12 mouse cellular contexts compared by ENCODE assay signal in genomic region chr11:72226020-72226791, GRCm38 (mm10). TPM values are rescaled to one million over a fixed set of nuclear protein-coding genes. Genes with fewer than 3 reads are reported as not detected.
DNase-seq lines count a peak whose midpoint lies in the region; ATAC-seq and TF ChIP-seq lines count a peak whose summit lies in the region.
"Had no signal": no experiment of that assay in that cellular context is flagged by ENCODE, and none has a peak within 500 bp of the region (broad histone marks: within the 10 kb centered on the region; RNA-seq: fewer than 3 reads in every experiment).

No protein-coding gene starts in this region.

- 36% methylated on average over 10 of the region's 10 CpGs for WGBS in midbrain, embryonic 14.5 days
- 44% methylated on average over 10 of the region's 10 CpGs for whole genome bisulfite sequencing in midbrain, embryonic 16.5 days
- WGBS in cerebellum, adult 2 months: 31% methylated on average over 10 of the region's 10 CpGs
- 23% methylated on average over 10 of the region's 10 CpGs for WGBS in hindbrain, postnatal 0 days

- H3K36me3 ChIP-seq in midbrain, embryonic 14.5 days (ENCODE audit: control insufficient read depth, insufficient read depth, low read length): no peaks in the 10 kb centered on the region
- H3K36me3 ChIP-seq in midbrain, embryonic 16.5 days (ENCODE audit: control insufficient read depth, insufficient read depth, low read length): no peaks in the 10 kb centered on the region
- H3K36me3 ChIP-seq in hindbrain, postnatal 0 days (ENCODE audit: insufficient read depth, low read length): no peaks in the 10 kb centered on the region
- H3K36me3 ChIP-seq: limb, embryonic 12.5 days had no signal

- H3K9ac ChIP-seq in midbrain, embryonic 14.5 days (replicated peaks; ENCODE audit: low read length): no peak overlapping the region
- H3K9ac ChIP-seq in midbrain, embryonic 16.5 days (ENCODE audit: low read depth, low read length): no peak overlapping the region
- H3K9ac ChIP-seq in hindbrain, postnatal 0 days (replicated peaks; ENCODE audit: low read length): no peak overlapping the region
- H3K9ac ChIP-seq: limb, embryonic 12.5 days had no signal

- H3K27ac ChIP-seq in midbrain, embryonic 14.5 days (replicated peaks; ENCODE audit: low read depth, low read length): no peak overlapping the region
- no peak overlapping the region for H3K27ac ChIP-seq in midbrain, embryonic 16.5 days (ENCODE audit: low read length)
- no peak overlapping the region for H3K27ac ChIP-seq in cerebellum, adult 2 months (ENCODE audit: insufficient read depth, low read length)
- H3K27ac ChIP-seq in hindbrain, postnatal 0 days: peak overlapping the region; percentile 70
- H3K27ac ChIP-seq: limb, embryonic 12.5 days had no signal

- DNase-seq in frontal cortex, postnatal 25 days (ENCODE audit: low spot score in 2 of 2): no peak
- peak; percentile 49 for DNase-seq in midbrain, embryonic 14.5 days
- DNase-seq in cerebellum, adult 2 months: peak; percentile 60 to 76
- peak; percentile 88 for DNase-seq in hindbrain, postnatal 0 days (ENCODE audit: low spot score)
- DNase-seq in spleen, postnatal 36 days (ENCODE audit: low spot score in 2 of 2): no peak
- DNase-seq: gastrocnemius, postnatal 14 days; thymus, postnatal 14 days had no signal

- no peak overlapping the region for H3K4me2 ChIP-seq in midbrain, embryonic 14.5 days (ENCODE audit: low read length)
- no peak overlapping the region for H3K4me2 ChIP-seq in midbrain, embryonic 16.5 days (ENCODE audit: low read length)
- no peak overlapping the region for H3K4me2 ChIP-seq in hindbrain, postnatal 0 days (ENCODE audit: low read depth, low read length)
- H3K4me2 ChIP-seq: limb, embryonic 12.5 days had no signal

- TF ChIP-seq CTCF in cerebellum, adult 2 months (IDR thresholded peaks at IDR 0.05; ENCODE audit: borderline replicate concordance, insufficient read depth, low read depth, low read length): no peak
- TF ChIP-seq CTCF in hindbrain, postnatal 0 days (IDR thresholded peaks at IDR 0.05; ENCODE audit: low read depth): no peak

- no peaks in the 10 kb centered on the region for H3K9me3 ChIP-seq in midbrain, embryonic 14.5 days (ENCODE audit: control insufficient read depth, low read length)
- H3K9me3 ChIP-seq in midbrain, embryonic 16.5 days (replicated peaks; ENCODE audit: control insufficient read depth, low read length, poor library complexity, severe bottlenecking): no peaks in the 10 kb centered on the region
- no peaks in the 10 kb centered on the region for H3K9me3 ChIP-seq in hindbrain, postnatal 0 days (ENCODE audit: low read length)
- H3K9me3 ChIP-seq: limb, embryonic 12.5 days had no signal

- ATAC-seq in frontal cortex, adult (ENCODE audit: low TSS enrichment): peak; percentile 50; the same call in 1 of the 2 replicates
- ATAC-seq in midbrain, embryonic 14.5 days (ENCODE audit: low FRiP score, low TSS enrichment): no peak
- no peak for ATAC-seq in midbrain, embryonic 16.5 days
- peak; percentile 79 for ATAC-seq in hindbrain, postnatal 0 days
- ATAC-seq in megakaryocyte progenitor cell, adult 5-6 weeks (replicated peaks; ENCODE audit: poor library complexity): no peak

- TF ChIP-seq POLR2A in cerebellum, adult 2 months (IDR thresholded peaks at IDR 0.05; ENCODE audit: borderline replicate concordance, insufficient read depth, low read length): no peak

- no peaks in the 10 kb centered on the region for H3K27me3 ChIP-seq in midbrain, embryonic 14.5 days (ENCODE audit: control insufficient read depth, insufficient read depth, low read length)
- no peaks in the 10 kb centered on the region for H3K27me3 ChIP-seq in midbrain, embryonic 16.5 days (ENCODE audit: control insufficient read depth, insufficient read depth, low read depth, low read length)
- no peaks in the 10 kb centered on the region for H3K27me3 ChIP-seq in cerebellum, adult 2 months (ENCODE audit: control insufficient read depth, insufficient read depth, low read length)
- no peaks in the 10 kb centered on the region for H3K27me3 ChIP-seq in hindbrain, postnatal 0 days (ENCODE audit: insufficient read depth, low read length)
- H3K27me3 ChIP-seq: limb, embryonic 12.5 days had no signal

- H3K4me3 ChIP-seq in midbrain, embryonic 14.5 days (replicated peaks; ENCODE audit: low read depth, low read length): no peak overlapping the region
- no peak overlapping the region for H3K4me3 ChIP-seq in midbrain, embryonic 16.5 days (ENCODE audit: low read depth, low read length)
- no peak overlapping the region for H3K4me3 ChIP-seq in cerebellum, adult 2 months (replicated peaks; ENCODE audit: insufficient read depth, low read depth, low read length)
- no peak overlapping the region for H3K4me3 ChIP-seq in hindbrain, postnatal 0 days (ENCODE audit: low read length)
- H3K4me3 ChIP-seq: limb, embryonic 12.5 days had no signal

- no peaks in the 10 kb centered on the region for H3K4me1 ChIP-seq in midbrain, embryonic 14.5 days (ENCODE audit: control insufficient read depth, insufficient read depth, low read length)
- no peaks in the 10 kb centered on the region for H3K4me1 ChIP-seq in midbrain, embryonic 16.5 days (ENCODE audit: control insufficient read depth, insufficient read depth, low read length)
- peaks cover 8% of the 10 kb centered on the region for H3K4me1 ChIP-seq in cerebellum, adult 2 months (ENCODE audit: control insufficient read depth, insufficient read depth, low read length)
- peaks cover 13% of the 10 kb centered on the region for H3K4me1 ChIP-seq in hindbrain, postnatal 0 days (ENCODE audit: insufficient read depth, low read length)
- H3K4me1 ChIP-seq: limb, embryonic 12.5 days had no signal

RNA-seq across cellular contexts. Expression of gene Med31, which starts 10.8 kb away (rescaled TPM):
- 61.1 and 68.5 TPM in 2 replicates for polyA plus RNA-seq in midbrain, embryonic 14.5 days (2014; fragmentation: Nextera tagmentation; extraction: Ambion mirVana)
- polyA plus RNA-seq in midbrain, embryonic 16.5 days (2015; fragmentation: Nextera tagmentation; extraction: Ambion mirVana): 53.2 and 55.9 TPM in 2 replicates
- 28.5 and 31.7 TPM in 2 replicates for polyA plus RNA-seq in cerebellum, adult 2 months (2012; rRNA removed)
- total RNA-seq in hindbrain, postnatal 0 days (2014; rRNA removed): 11.0 and 20.3 TPM in 2 replicates
- polyA plus RNA-seq in hindbrain, postnatal 0 days (2015; fragmentation: Nextera tagmentation; extraction: Ambion mirVana): 39.5 and 44.5 TPM in 2 replicates
- total RNA-seq in megakaryocyte progenitor cell, adult 5-6 weeks (2015): 15.2 and 16.9 TPM in 2 replicates
- 12.9 and 16.7 TPM in 2 replicates for total RNA-seq in megakaryocyte progenitor cell, adult 5-6 weeks (2017)

RNA-seq across cellular contexts. Expression of gene Txndc17, which starts 18.9 kb away (rescaled TPM):
- 137 and 150 TPM in 2 replicates for polyA plus RNA-seq in midbrain, embryonic 14.5 days (2014; fragmentation: Nextera tagmentation; extraction: Ambion mirVana)
- 137 and 145 TPM in 2 replicates for polyA plus RNA-seq in midbrain, embryonic 16.5 days (2015; fragmentation: Nextera tagmentation; extraction: Ambion mirVana)
- polyA plus RNA-seq in cerebellum, adult 2 months (2012; rRNA removed): 51.4 and 62.2 TPM in 2 replicates
- 46.6 and 51.2 TPM in 2 replicates for total RNA-seq in hindbrain, postnatal 0 days (2014; rRNA removed)
- polyA plus RNA-seq in hindbrain, postnatal 0 days (2015; fragmentation: Nextera tagmentation; extraction: Ambion mirVana): 161 and 162 TPM in 2 replicates
- total RNA-seq in megakaryocyte progenitor cell, adult 5-6 weeks (2015): 123 and 130 TPM in 2 replicates
- total RNA-seq in megakaryocyte progenitor cell, adult 5-6 weeks (2017): 37.1 and 46.5 TPM in 2 replicates

RNA-seq across cellular contexts. Expression of gene 4933427D14Rik, which starts 18.9 kb away (rescaled TPM):
- 16.9 and 22.2 TPM in 2 replicates for polyA plus RNA-seq in midbrain, embryonic 14.5 days (2014; fragmentation: Nextera tagmentation; extraction: Ambion mirVana)
- polyA plus RNA-seq in midbrain, embryonic 16.5 days (2015; fragmentation: Nextera tagmentation; extraction: Ambion mirVana): 18.4 and 26.0 TPM in 2 replicates
- 19.4 and 19.8 TPM in 2 replicates for polyA plus RNA-seq in cerebellum, adult 2 months (2012; rRNA removed)
- 12.0 and 14.4 TPM in 2 replicates for total RNA-seq in hindbrain, postnatal 0 days (2014; rRNA removed)
- 17.0 and 17.2 TPM in 2 replicates for polyA plus RNA-seq in hindbrain, postnatal 0 days (2015; fragmentation: Nextera tagmentation; extraction: Ambion mirVana)
- total RNA-seq in megakaryocyte progenitor cell, adult 5-6 weeks (2015): 7.8 and 11.6 TPM in 2 replicates
- total RNA-seq in megakaryocyte progenitor cell, adult 5-6 weeks (2017): 6.2 and 19.5 TPM in 2 replicates

RNA-seq across cellular contexts. Expression of gene Gm43951, which starts 19.6 kb away (rescaled TPM):
- 0.12 and 0.19 TPM in 2 replicates for polyA plus RNA-seq in midbrain, embryonic 14.5 days (2014; fragmentation: Nextera tagmentation; extraction: Ambion mirVana)
- polyA plus RNA-seq in midbrain, embryonic 16.5 days (2015; fragmentation: Nextera tagmentation; extraction: Ambion mirVana): 1.7 and 1.9 TPM in 2 replicates
- 2.8 and 3.1 TPM in 2 replicates for polyA plus RNA-seq in cerebellum, adult 2 months (2012; rRNA removed)
- total RNA-seq in hindbrain, postnatal 0 days (2014; rRNA removed): 1.7 and 1.8 TPM in 2 replicates
- polyA plus RNA-seq in hindbrain, postnatal 0 days (2015; fragmentation: Nextera tagmentation; extraction: Ambion mirVana): 1.2 and 1.4 TPM in 2 replicates
- total RNA-seq in megakaryocyte progenitor cell, adult 5-6 weeks (2015): 0.10 TPM in 1 of 2 replicates, not detected in the other
- total RNA-seq in megakaryocyte progenitor cell, adult 5-6 weeks (2017): 0.37 and 1.3 TPM in 2 replicates

RNA-seq across cellular contexts. Expression of gene Slc13a5, which starts 40.8 kb away (rescaled TPM):
- 1.0 and 2.0 TPM in 2 replicates for polyA plus RNA-seq in midbrain, embryonic 14.5 days (2014; fragmentation: Nextera tagmentation; extraction: Ambion mirVana)
- 2.5 and 2.6 TPM in 2 replicates for polyA plus RNA-seq in midbrain, embryonic 16.5 days (2015; fragmentation: Nextera tagmentation; extraction: Ambion mirVana)
- polyA plus RNA-seq in cerebellum, adult 2 months (2012; rRNA removed): 9.6 TPM in 2 replicates
- 5.7 and 8.1 TPM in 2 replicates for total RNA-seq in hindbrain, postnatal 0 days (2014; rRNA removed)
- 6.8 and 7.5 TPM in 2 replicates for polyA plus RNA-seq in hindbrain, postnatal 0 days (2015; fragmentation: Nextera tagmentation; extraction: Ambion mirVana)
- 0.12 TPM in 1 of 2 replicates, not detected in the other for total RNA-seq in megakaryocyte progenitor cell, adult 5-6 weeks (2015)
- 0.24 and 0.25 TPM in 2 replicates for total RNA-seq in megakaryocyte progenitor cell, adult 5-6 weeks (2017)
- total RNA-seq: hematopoietic stem cell, adult 5-6 weeks had no signal
- polyA plus RNA-seq: limb, embryonic 12.5 days had no signal

Comparison
In these comparisons a context has a peak if more than half of its experiments do, and no peak if none do; other contexts are left out.
1. ATAC-seq: peak in frontal cortex, adult (single experiment) and hindbrain, postnatal 0 days (single experiment); none in midbrain, embryonic 14.5 days (single experiment), midbrain, embryonic 16.5 days (single experiment) and megakaryocyte progenitor cell, adult 5-6 weeks (single experiment).
2. DNase-seq: peak in midbrain, embryonic 14.5 days (single experiment), cerebellum, adult 2 months (2 of 2) and hindbrain, postnatal 0 days (single experiment); none in frontal cortex, postnatal 25 days (0 of 2) and spleen, postnatal 36 days (0 of 2).